Mouse (Mus musculus) embryonic facial prominence, embryonic 11.5 days (tissue): ENCODE measurements around the gene Mterf2. TPM values are rescaled to one million over a fixed set of nuclear protein-coding genes. Genes with fewer than 3 reads are reported as not detected.

Experiments
- ATAC-seq: fragments of 200-750 bp; cut with Nextera tagmentation; replicated peaks from 2 replicates; pipeline ENCODE4 v1.8.0; 2017; ENCODE audit warnings: low read depth; ENCODE audit not compliant: insufficient number of reproducible peaks, low FRiP score, low TSS enrichment
- DNase-seq: peaks from one replicate; pipeline ENCODE4 v3.0.0-alpha.2; 2015; ENCODE audit warnings: low spot score
- H3K27ac ChIP-seq: fragments of 300-500 bp; sonication (generic); replicated peaks from 2 replicates; pipeline ENCODE4 v1.5.1; 2014; ENCODE audit warnings: mild to moderate bottlenecking, low read depth, low read length, control low read depth
- H3K27me3 ChIP-seq: fragments of 300-500 bp; sonication (generic); 2 replicates; pipeline ENCODE4 v1.6.1; 2014; ENCODE audit warnings: mild to moderate bottlenecking, low read length, moderate library complexity, mixed read lengths; ENCODE audit not compliant: control insufficient read depth, insufficient read depth
- H3K36me3 ChIP-seq: fragments of 300-500 bp; sonication (generic); replicated peaks from 2 replicates; pipeline ENCODE4 v1.6.1; 2014; ENCODE audit warnings: low read depth, mild to moderate bottlenecking, low read length, moderate library complexity, mixed read lengths; ENCODE audit not compliant: control insufficient read depth, insufficient read depth
- H3K4me1 ChIP-seq: fragments of 300-500 bp; sonication (generic); 2 replicates; pipeline ENCODE4 v1.6.1; 2014; ENCODE audit warnings: low read length, mixed read lengths; ENCODE audit not compliant: control insufficient read depth, insufficient read depth
- H3K4me2 ChIP-seq: fragments of 300-500 bp; sonication (generic); 2 replicates; pipeline ENCODE4 v1.6.1; 2014; ENCODE audit warnings: low read depth, mild to moderate bottlenecking, control low read depth, low read length, moderate library complexity
- H3K4me3 ChIP-seq: fragments of 300-500 bp; sonication (generic); 2 replicates; pipeline ENCODE4 v1.5.1; 2014; ENCODE audit warnings: low read depth, low read length, control low read depth
- H3K9ac ChIP-seq: fragments of 300-500 bp; sonication (generic); replicated peaks from 2 replicates; pipeline ENCODE4 v1.6.1; 2014; ENCODE audit warnings: mild to moderate bottlenecking, control low read depth, low read length
- H3K9me3 ChIP-seq: fragments of 300-500 bp; sonication (generic); replicated peaks from 2 replicates; pipeline ENCODE4 v1.6.1; 2016; ENCODE audit warnings: mild to moderate bottlenecking, low read length, inconsistent platforms, mixed read lengths; ENCODE audit not compliant: control insufficient read depth
- WGBS: fragments of 180-500 bp; shearing (Covaris S2); extraction: QIAGEN DNeasy Blood & Tissue Kit; methylation state at CpG from one replicate; pipeline ENCODE4 v1.1.7; 2014; 5-methylcytosine and 5-hydroxymethylcytosine counted together
- polyA plus RNA-seq: library from polyadenylated mRNA; unstranded; fragments of >200 nt; fragmentation: Nextera tagmentation; extraction: Ambion mirVana; gene quantifications from 2 replicates; pipeline ENCODE4 v1.2.1, GENCODE M21; 2014

Gene Mterf2
- 33.3 and 36.0 TPM in 2 replicates for polyA plus RNA-seq

DNA sequence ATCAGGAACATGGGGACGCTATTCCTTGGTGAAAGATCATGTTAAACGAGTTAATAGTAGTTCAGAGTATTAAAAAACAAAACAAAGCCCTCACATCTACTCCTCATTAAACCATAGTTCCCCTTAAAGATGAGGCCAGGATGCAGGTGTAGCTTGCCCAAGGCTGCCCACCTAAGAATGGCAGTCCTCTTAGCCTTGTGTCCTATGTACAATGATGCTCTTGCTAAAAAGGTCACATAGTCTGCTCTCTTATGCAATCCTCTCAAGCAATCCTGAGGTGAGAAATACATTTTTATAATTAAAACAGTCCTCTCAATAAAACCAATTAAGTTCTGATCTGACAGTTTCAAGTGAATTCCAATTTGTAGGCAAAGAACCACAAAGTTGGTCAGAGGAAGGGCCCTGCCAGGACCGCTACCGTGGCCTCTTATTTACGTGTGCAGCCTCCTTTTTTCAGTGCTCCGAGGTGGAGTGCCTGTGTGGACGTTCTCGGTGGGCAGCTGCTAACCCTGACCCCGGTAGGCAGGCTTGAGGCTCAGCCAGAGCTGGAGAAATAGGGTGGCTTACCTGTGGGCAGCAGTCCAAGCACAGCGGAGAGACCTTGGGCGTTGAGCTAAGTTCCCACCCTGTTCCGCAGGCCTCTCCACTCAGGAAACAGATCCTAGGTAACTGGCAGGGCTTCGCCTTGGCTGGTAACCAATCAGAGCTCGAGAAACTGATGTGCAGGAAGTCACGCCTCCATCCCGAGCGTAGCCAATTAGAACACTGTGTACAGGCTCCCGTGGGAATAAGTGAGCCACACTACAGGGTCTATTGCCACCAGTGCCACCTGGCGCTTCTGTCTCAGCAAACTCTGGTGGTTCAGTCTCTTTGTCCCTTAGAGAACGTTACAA is at the start of gene Mterf2:
Gene Mterf2 (minus strand): TSS at position 633 of the 893 bp plus-strand sequence.
- 8% methylated on average over 20 of the region's 20 CpGs for WGBS
- peak within 1 kb of the TSS; percentile 62 for H3K9ac ChIP-seq
- H3K4me3 ChIP-seq: peak within 1 kb of the TSS; percentile 55
- peak; percentile 98 for DNase-seq
- H3K9me3 ChIP-seq: no peaks in the 10 kb centered on the region
- no peaks in the 10 kb centered on the region for H3K4me1 ChIP-seq
- peak within 1 kb of the TSS; percentile 56 for H3K4me2 ChIP-seq
- H3K36me3 ChIP-seq: no peaks in the 10 kb centered on the region
- peak; percentile 100 for ATAC-seq
- no peak within 1 kb of the TSS for H3K27ac ChIP-seq
- H3K27me3 ChIP-seq: no peaks in the 10 kb centered on the region

DNA sequence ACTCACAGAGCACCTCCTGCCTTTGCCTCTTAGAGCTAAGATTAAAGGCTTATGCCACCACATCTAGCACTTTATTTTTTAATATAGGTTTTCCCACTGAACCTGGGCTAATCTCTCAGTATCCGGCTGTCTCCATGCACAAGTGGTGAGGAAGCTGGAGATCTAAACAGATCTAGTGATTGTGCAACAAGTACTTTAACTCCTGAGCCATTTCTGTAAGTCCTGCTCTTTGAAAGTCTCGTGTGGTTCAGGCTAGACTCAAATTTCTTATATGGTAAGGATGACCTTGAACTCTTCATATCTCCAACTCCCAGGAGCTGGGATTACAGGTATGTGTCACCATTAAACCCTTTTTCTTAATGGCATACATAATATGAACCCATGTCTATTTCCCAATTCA is 48.8 kb upstream of the Mterf2 start:
- Histone ChIP-seq H3K27me3 (no peaks in the 10 kb centered on the region), H3K9ac (no peak overlapping the region), H3K4me2 (no peak overlapping the region), H3K27ac (no peak overlapping the region), H3K36me3 (no peaks in the 10 kb centered on the region), H3K4me1 (no peaks in the 10 kb centered on the region), H3K4me3 (no peak overlapping the region), H3K9me3 (no peaks in the 10 kb centered on the region)
- ATAC-seq (no peak), DNase-seq (no peak)
- 77% methylated on average over 2 of the region's 2 CpGs for WGBS

DNA sequence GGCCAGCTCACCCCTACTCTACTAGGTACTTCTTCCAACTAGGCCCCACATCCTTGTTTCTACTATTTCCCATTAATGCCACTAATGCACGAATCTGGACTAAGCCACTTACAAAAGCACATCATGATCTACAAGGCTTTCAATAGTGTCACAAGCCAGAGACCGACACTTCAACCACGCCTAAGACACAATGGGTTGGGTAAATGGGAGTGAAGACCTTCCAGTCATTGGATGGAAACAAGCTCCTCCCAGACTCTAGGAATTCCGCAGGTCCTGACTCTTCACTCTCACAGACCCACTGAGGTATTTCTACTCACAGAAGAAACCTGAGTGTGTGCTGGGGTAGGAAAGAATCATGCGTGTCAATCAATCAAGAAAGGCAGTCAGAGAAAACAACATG is 37.5 kb upstream of the Mterf2 start:
- no peak for ATAC-seq
- H3K4me1 ChIP-seq: no peaks in the 10 kb centered on the region
- no peak overlapping the region for H3K4me2 ChIP-seq
- no peak overlapping the region for H3K9ac ChIP-seq
- H3K4me3 ChIP-seq: no peak overlapping the region
- 85% methylated on average over 5 of the region's 5 CpGs for WGBS
- no peaks in the 10 kb centered on the region for H3K27me3 ChIP-seq
- no peak for DNase-seq
- H3K27ac ChIP-seq: no peak overlapping the region
- H3K9me3 ChIP-seq: no peaks in the 10 kb centered on the region
- no peaks in the 10 kb centered on the region for H3K36me3 ChIP-seq

DNA sequence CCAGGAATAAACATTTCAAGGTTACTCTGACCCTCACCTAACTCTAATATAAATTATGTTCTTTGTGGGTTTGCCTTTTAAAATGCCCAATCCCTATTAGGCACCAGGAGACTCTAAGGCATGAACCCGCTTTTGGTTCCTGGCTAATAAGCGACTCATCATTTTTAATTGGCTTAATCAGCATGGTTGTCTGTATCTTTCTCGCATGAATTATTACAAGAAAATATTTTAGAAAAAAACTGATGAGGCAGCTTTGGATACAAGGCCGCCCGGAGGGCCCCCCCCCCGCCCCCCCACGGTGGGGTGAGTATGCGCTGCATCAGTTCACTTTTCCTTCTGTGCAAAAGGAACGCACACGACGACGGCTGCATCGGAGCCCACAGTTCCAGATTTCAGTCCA is 37.0 kb upstream of the Mterf2 start:
- ATAC-seq (no peak), DNase-seq (no peak)
- no peaks in the 10 kb centered on the region for H3K27me3 ChIP-seq
- no peak overlapping the region for H3K4me3 ChIP-seq
- H3K4me2 ChIP-seq: no peak overlapping the region
- H3K4me1 ChIP-seq: no peaks in the 10 kb centered on the region
- no peak overlapping the region for H3K9ac ChIP-seq
- no peaks in the 10 kb centered on the region for H3K36me3 ChIP-seq
- 96% methylated on average over 13 of the region's 13 CpGs for WGBS
- H3K9me3 ChIP-seq: no peaks in the 10 kb centered on the region
- no peak overlapping the region for H3K27ac ChIP-seq

DNA sequence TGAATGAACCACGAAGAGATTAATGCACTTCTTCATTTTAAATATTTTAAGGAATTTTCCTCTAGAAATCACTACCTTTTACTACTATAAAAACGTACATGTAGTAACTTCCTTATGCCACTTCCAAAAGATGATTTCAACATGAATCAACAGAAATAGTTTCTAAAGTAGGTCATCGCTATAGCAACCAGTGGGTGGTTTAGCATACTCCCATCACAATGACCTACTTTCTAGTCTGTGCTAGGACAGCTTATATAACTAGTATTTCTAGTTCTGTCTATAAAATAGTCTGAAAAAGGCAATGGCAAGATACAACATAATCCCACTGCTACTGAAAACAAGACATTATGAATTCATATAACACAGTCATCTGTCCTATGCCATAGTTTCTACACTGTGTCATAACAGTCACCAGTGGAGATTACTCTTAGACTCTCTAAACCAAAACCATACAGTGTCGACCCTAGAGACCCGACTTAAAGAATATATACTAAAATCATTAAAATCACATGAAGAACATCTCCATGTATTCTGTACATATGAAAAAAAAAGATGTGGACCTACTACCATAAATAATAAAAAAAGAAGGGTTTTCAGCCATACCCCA is 34.0 kb upstream of the Mterf2 start:
- Histone ChIP-seq H3K4me2 (no peak overlapping the region), H3K9ac (no peak overlapping the region), H3K4me3 (no peak overlapping the region), H3K27ac (no peak overlapping the region), H3K4me1 (no peaks in the 10 kb centered on the region), H3K9me3 (no peaks in the 10 kb centered on the region), H3K27me3 (no peaks in the 10 kb centered on the region), H3K36me3 (no peaks in the 10 kb centered on the region)
- WGBS: 86% methylated on average over 5 of the region's 5 CpGs
- no peak for ATAC-seq
- no peak for DNase-seq

DNA sequence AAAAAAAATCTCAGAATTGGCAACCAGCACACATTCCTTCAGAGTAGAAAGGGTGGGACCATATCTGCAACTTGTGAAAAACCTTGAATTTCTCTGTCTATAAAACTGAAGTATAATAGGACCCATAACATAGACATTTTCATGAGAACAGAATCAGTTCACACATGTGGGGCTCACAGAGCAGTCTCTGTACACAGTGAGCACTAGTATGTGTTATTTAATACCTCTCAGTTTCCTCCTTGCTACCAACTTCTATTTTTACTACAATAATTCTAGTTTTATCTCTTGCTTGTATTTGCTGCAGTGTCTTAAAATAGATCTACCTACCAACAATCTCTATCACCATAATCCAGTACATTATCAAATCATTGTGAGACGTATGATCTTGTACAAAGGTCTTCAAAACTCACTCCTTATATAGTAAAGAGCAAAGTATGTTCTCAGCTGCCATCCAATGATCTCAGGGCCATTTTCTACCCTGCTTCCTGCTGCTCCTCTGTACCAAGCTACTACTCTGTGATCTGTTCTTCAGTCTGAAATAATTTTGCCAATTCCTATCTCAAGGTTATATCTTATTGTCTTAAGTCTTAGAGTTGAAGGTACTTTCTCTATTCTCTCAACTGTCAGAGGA is 32.3 kb upstream of the Mterf2 start:
- Histone ChIP-seq H3K27me3 (no peaks in the 10 kb centered on the region), H3K27ac (no peak overlapping the region), H3K4me3 (no peak overlapping the region), H3K36me3 (no peaks in the 10 kb centered on the region), H3K9me3 (no peaks in the 10 kb centered on the region), H3K4me1 (no peaks in the 10 kb centered on the region), H3K9ac (no peak overlapping the region), H3K4me2 (no peak overlapping the region)
- ATAC-seq (no peak), DNase-seq (no peak)
- 86% methylated on average over 1 of the region's 1 CpGs for WGBS

DNA sequence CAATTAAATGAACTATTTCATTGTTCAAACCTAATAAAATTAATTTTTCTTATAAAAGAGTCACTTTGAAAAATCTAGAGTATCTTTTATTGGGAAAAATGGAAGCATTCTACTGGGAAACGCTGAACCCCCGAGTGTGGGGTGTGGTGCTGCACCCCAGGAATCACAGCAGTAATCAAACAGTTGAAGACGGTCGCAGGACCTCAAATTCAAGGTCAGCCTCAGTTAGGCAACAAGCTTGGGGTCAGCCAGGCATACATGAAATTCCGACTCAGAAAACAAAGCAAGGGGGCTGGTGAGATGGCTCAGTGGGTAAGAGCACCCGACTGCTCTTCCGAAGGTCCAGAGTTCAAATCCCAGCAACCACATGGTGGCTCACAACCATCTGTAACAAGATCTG is 29.6 kb upstream of the Mterf2 start:
- no peak for ATAC-seq
- 89% methylated on average over 7 of the region's 7 CpGs for WGBS
- H3K9ac ChIP-seq: no peak overlapping the region
- H3K4me1 ChIP-seq: no peaks in the 10 kb centered on the region
- DNase-seq: no peak
- no peaks in the 10 kb centered on the region for H3K27me3 ChIP-seq
- no peaks in the 10 kb centered on the region for H3K9me3 ChIP-seq
- no peak overlapping the region for H3K27ac ChIP-seq
- H3K36me3 ChIP-seq: no peaks in the 10 kb centered on the region
- no peak overlapping the region for H3K4me3 ChIP-seq
- H3K4me2 ChIP-seq: no peak overlapping the region

DNA sequence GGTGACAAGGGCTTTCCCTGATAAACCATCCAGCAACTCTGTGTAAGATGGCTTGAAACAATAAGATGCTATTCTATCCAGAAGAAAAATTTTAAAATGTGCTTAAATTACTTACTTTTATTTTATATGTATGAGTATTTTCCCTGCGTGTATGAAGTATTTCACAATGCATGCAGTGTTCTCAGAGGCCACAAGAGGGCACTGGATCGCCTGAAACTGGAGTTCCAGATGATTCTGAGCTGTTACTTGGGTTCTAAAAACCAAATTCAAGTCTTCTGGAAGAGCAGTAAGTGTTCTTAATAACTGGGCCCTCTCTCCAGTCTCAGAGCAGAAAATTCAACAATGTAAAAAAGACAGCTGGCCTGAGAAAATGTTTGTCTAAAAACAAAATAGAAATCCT is 26.4 kb upstream of the Mterf2 start:
- H3K4me3 ChIP-seq: no peak overlapping the region
- ATAC-seq: no peak
- no peaks in the 10 kb centered on the region for H3K4me1 ChIP-seq
- no peaks in the 10 kb centered on the region for H3K27me3 ChIP-seq
- H3K4me2 ChIP-seq: no peak overlapping the region
- H3K27ac ChIP-seq: no peak overlapping the region
- H3K9me3 ChIP-seq: no peaks in the 10 kb centered on the region
- peak; percentile 74 for DNase-seq
- 15% methylated on average over 2 of the region's 2 CpGs for WGBS
- H3K36me3 ChIP-seq: no peaks in the 10 kb centered on the region
- no peak overlapping the region for H3K9ac ChIP-seq
